Mouse (Mus musculus) stomach, postnatal 0 days (tissue): Measurements from ENCODE around the gene Dhx8.

Source experiments
- CTCF ChIP-seq: IDR thresholded peaks from 2 replicates; pipeline ENCODE4 v1.5.1; 2016; ENCODE audit warnings: antibody characterized with exemption, low read depth, mild to moderate bottlenecking, moderate library complexity
- EP300 ChIP-seq: optimal IDR thresholded peaks from 2 replicates; pipeline ENCODE3; 2016; ENCODE audit warnings: antibody characterized with exemption

DNA sequence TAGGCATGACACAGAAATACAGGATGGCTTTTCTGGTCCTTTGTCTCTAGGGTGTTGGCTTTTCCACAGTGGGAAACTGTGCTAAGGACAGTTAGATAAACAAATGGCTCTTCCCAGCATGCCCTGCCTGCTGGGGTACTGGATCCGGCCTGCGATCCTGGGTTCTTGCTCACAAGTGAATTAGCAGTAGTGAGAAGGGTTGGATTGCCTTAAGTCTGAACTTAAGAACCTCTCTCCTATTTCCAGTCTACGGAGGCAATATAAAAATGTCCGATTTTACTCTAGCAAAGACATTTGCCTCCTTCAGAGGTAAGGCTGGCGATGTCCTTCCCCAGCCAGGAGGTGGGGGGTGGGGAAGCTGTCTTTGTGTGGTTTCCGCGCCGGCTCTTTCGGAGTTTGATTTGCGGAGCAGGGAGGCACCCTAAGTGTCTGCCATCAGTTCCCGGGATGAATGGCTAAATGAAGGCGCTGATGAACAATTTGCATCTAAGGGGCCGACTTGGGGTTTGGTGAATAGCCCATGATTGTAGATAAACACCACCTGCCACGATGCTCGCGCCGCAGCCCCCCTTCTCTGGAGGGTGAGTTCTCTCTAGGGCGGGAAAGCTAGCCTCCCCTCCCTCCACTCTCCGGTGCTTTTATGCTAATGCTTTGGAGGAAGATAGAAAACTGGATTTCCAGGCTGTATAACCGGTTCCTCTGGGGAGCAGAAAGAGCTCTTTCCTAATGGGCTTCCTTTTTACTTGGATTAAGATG, 36.6 kb upstream of the Dhx8 start:
- TF ChIP-seq CTCF (no peak), EP300 (no peak)
